Mouse (Mus musculus) cortical plate, adult 2 months (tissue): ENCODE results near the gene Pafah1b3.

Experiments used
- CTCF ChIP-seq: fragments of 200-500 bp; IDR thresholded peaks from 2 replicates; pipeline ENCODE4 v1.5.1; 2011; ENCODE audit warnings: mild to moderate bottlenecking, control low read depth, low read length; ENCODE audit not compliant: insufficient read depth; ENCODE audit errors: extremely low read depth
- POLR2A ChIP-seq: fragments of 200-500 bp; IDR thresholded peaks from 2 replicates; pipeline ENCODE4 v1.6.1; 2011; ENCODE audit warnings: mild to moderate bottlenecking, low read length, control low read depth; ENCODE audit not compliant: insufficient read depth; ENCODE audit errors: extremely low read depth

DNA sequence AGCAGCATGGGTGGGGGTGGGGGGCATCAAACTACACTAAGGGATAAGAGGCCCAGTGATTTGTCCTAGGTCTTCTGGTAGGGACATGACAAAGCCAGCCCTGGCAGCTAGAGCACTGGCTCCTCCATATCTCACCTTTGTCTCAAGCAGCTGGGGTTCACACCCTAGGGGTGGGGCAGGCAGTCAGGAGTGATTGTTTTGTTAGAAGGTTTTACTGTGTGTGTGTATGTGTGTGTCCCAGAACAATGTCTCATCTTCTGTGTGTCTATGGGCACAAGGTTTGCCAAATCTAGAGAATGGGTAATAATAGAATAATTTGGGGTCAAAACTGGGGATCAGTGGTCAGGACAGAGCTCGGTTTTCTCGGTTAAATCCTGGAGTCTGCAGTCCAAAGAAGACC, 7.7 kb upstream of the Pafah1b3 start:
- TF ChIP-seq POLR2A = no peak
- TF ChIP-seq CTCF = no peak
